Mouse (Mus musculus) limb, embryonic 15.5 days (tissue): ENCODE results near the gene Ifng. TPM values are rescaled to one million over a fixed set of nuclear protein-coding genes. Genes with fewer than 3 reads are reported as not detected.

Experiments
- ATAC-seq: fragments of 200-750 bp; cut with Nextera tagmentation; 2 replicates; pipeline ENCODE4 v1.8.0; 2017; ENCODE audit warnings: low read depth, moderate TSS enrichment; ENCODE audit not compliant: insufficient number of reproducible peaks, low FRiP score, low TSS enrichment
- H3K27ac ChIP-seq: fragments of 300-500 bp; sonication (generic); 2 replicates; pipeline ENCODE4 v1.5.1; 2015; ENCODE audit warnings: moderate library complexity, mild to moderate bottlenecking, inconsistent platforms
- H3K27me3 ChIP-seq: fragments of 300-500 bp; sonication (generic); 2 replicates; pipeline ENCODE4 v1.6.1; 2015; ENCODE audit warnings: inconsistent platforms
- H3K36me3 ChIP-seq: fragments of 300-500 bp; sonication (generic); 2 replicates; pipeline ENCODE4 v1.6.1; 2015; ENCODE audit warnings: inconsistent platforms
- H3K4me1 ChIP-seq: fragments of 300-500 bp; sonication (generic); 2 replicates; pipeline ENCODE4 v1.6.1; 2015; ENCODE audit warnings: inconsistent platforms
- H3K4me2 ChIP-seq: fragments of 300-500 bp; sonication (generic); 2 replicates; pipeline ENCODE4 v1.6.1; 2015; ENCODE audit warnings: mild to moderate bottlenecking, inconsistent platforms
- H3K4me3 ChIP-seq: fragments of 300-500 bp; sonication (generic); 2 replicates; pipeline ENCODE4 v1.5.1; 2015; ENCODE audit warnings: mild to moderate bottlenecking, inconsistent platforms
- H3K9ac ChIP-seq: fragments of 300-500 bp; sonication (generic); 2 replicates; pipeline ENCODE4 v1.6.1; 2015; ENCODE audit warnings: inconsistent platforms
- H3K9me3 ChIP-seq: fragments of 300-500 bp; sonication (generic); 2 replicates; pipeline ENCODE4 v1.6.1; 2016; ENCODE audit warnings: inconsistent platforms
- WGBS: fragments of 180-500 bp; shearing (Covaris S2); methylation state at CpG from one replicate; pipeline ENCODE4 v1.1.7; 2015; 5-methylcytosine and 5-hydroxymethylcytosine counted together
- polyA plus RNA-seq: library from polyadenylated mRNA; unstranded; fragments of >200 nt; fragmentation: Nextera tagmentation; extraction: Ambion mirVana; gene quantifications from 2 replicates; pipeline ENCODE4 v1.2.1, GENCODE M21; 2015

The Ifng gene
- polyA plus RNA-seq, result not detected in 2 replicates

- 92% methylated on average over 11 of the region's 11 CpGs for WGBS
- H3K9me3 ChIP-seq, result no peaks in the 10 kb centered on the region
- H3K27ac ChIP-seq, result no peak within 1 kb of the TSS
- H3K9ac ChIP-seq, result no peak within 1 kb of the TSS
- H3K36me3 ChIP-seq, result no peaks in the 10 kb centered on the region
- H3K27me3 ChIP-seq, result no peaks in the 10 kb centered on the region
- no peak within 1 kb of the TSS for H3K4me3 ChIP-seq
- ATAC-seq, result no peak
- no peaks in the 10 kb centered on the region for H3K4me1 ChIP-seq
- no peak within 1 kb of the TSS for H3K4me2 ChIP-seq
Observed at GRCm38 (mm10) chr10:118440742-118441240, at the start of gene Ifng. Gene Ifng, plus strand, starts transcription at chr10:118441046.

- Histone ChIP-seq H3K9ac (no peak overlapping the region), H3K4me3 (no peak overlapping the region), H3K4me1 (no peaks in the 10 kb centered on the region), H3K36me3 (no peaks in the 10 kb centered on the region), H3K27me3 (no peaks in the 10 kb centered on the region), H3K27ac (no peak overlapping the region), H3K4me2 (no peak overlapping the region), H3K9me3 (no peaks in the 10 kb centered on the region)
- ATAC-seq, result no peak
- 82% methylated on average over 16 of the region's 16 CpGs for WGBS
Observed at GRCm38 (mm10) chr10:118399917-118400316, 40.9 kb upstream of the Ifng start.

- Histone ChIP-seq H3K9ac (no peak overlapping the region), H3K4me2 (no peak overlapping the region), H3K36me3 (no peaks in the 10 kb centered on the region), H3K4me1 (no peaks in the 10 kb centered on the region), H3K4me3 (no peak overlapping the region), H3K9me3 (no peaks in the 10 kb centered on the region), H3K27me3 (no peaks in the 10 kb centered on the region), H3K27ac (no peak overlapping the region)
- no peak for ATAC-seq
- 70% methylated on average over 5 of the region's 5 CpGs for WGBS
Observed at GRCm38 (mm10) chr10:118406463-118407221, 34.2 kb upstream of the Ifng start.

- H3K4me2 ChIP-seq, result no peak overlapping the region
- no peaks in the 10 kb centered on the region for H3K4me1 ChIP-seq
- no peak overlapping the region for H3K9ac ChIP-seq
- H3K27ac ChIP-seq, result no peak overlapping the region
- no peak for ATAC-seq
- no peaks in the 10 kb centered on the region for H3K27me3 ChIP-seq
- H3K36me3 ChIP-seq, result no peaks in the 10 kb centered on the region
- no peak overlapping the region for H3K4me3 ChIP-seq
- H3K9me3 ChIP-seq, result no peaks in the 10 kb centered on the region
Observed at GRCm38 (mm10) chr10:118411377-118411776, 29.5 kb upstream of the Ifng start.

- no peaks in the 10 kb centered on the region for H3K36me3 ChIP-seq
- no peak overlapping the region for H3K27ac ChIP-seq
- H3K4me2 ChIP-seq, result no peak overlapping the region
- H3K27me3 ChIP-seq, result no peaks in the 10 kb centered on the region
- H3K9me3 ChIP-seq, result no peaks in the 10 kb centered on the region
- no peak overlapping the region for H3K4me3 ChIP-seq
- no peak for ATAC-seq
- no peak overlapping the region for H3K9ac ChIP-seq
- 81% methylated on average over 5 of the region's 5 CpGs for WGBS
- H3K4me1 ChIP-seq, result no peaks in the 10 kb centered on the region
Observed at GRCm38 (mm10) chr10:118412774-118413173, 28.1 kb upstream of the Ifng start.

- no peaks in the 10 kb centered on the region for H3K27me3 ChIP-seq
- H3K36me3 ChIP-seq, result no peaks in the 10 kb centered on the region
- no peak overlapping the region for H3K27ac ChIP-seq
- H3K9me3 ChIP-seq, result no peaks in the 10 kb centered on the region
- WGBS, result 77% methylated on average over 7 of the region's 7 CpGs
- no peaks in the 10 kb centered on the region for H3K4me1 ChIP-seq
- no peak overlapping the region for H3K4me3 ChIP-seq
- H3K9ac ChIP-seq, result no peak overlapping the region
- ATAC-seq, result no peak
- no peak overlapping the region for H3K4me2 ChIP-seq
Observed at GRCm38 (mm10) chr10:118419000-118419425, 21.8 kb upstream of the Ifng start.

- Histone ChIP-seq H3K27ac (no peak overlapping the region), H3K4me3 (no peak overlapping the region), H3K9ac (no peak overlapping the region), H3K4me1 (no peaks in the 10 kb centered on the region), H3K9me3 (no peaks in the 10 kb centered on the region), H3K27me3 (no peaks in the 10 kb centered on the region), H3K36me3 (no peaks in the 10 kb centered on the region), H3K4me2 (no peak overlapping the region)
- no peak for ATAC-seq
Observed at GRCm38 (mm10) chr10:118420896-118421295, 19.9 kb upstream of the Ifng start.

GRCm38 (mm10) chr10:118435501-118435900, 5.3 kb upstream of the Ifng start:
- Histone ChIP-seq H3K27me3 (no peaks in the 10 kb centered on the region), H3K27ac (no peak overlapping the region), H3K9ac (no peak overlapping the region), H3K9me3 (no peaks in the 10 kb centered on the region), H3K36me3 (no peaks in the 10 kb centered on the region), H3K4me1 (no peaks in the 10 kb centered on the region), H3K4me2 (no peak overlapping the region), H3K4me3 (no peak overlapping the region)
- ATAC-seq, result no peak
- 83% methylated on average over 6 of the region's 6 CpGs for WGBS

GRCm38 (mm10) chr10:118441898-118442297, 1.1 kb downstream of the Ifng start:
- ATAC-seq, result no peak
- no peak overlapping the region for H3K4me2 ChIP-seq
- H3K36me3 ChIP-seq, result no peaks in the 10 kb centered on the region
- 50% methylated on average over 3 of the region's 3 CpGs for WGBS
- no peaks in the 10 kb centered on the region for H3K4me1 ChIP-seq
- no peaks in the 10 kb centered on the region for H3K9me3 ChIP-seq
- H3K9ac ChIP-seq, result no peak overlapping the region
- no peaks in the 10 kb centered on the region for H3K27me3 ChIP-seq
- no peak overlapping the region for H3K4me3 ChIP-seq
- no peak overlapping the region for H3K27ac ChIP-seq

GRCm38 (mm10) chr10:118442999-118443398, 2.2 kb downstream of the Ifng start:
- Histone ChIP-seq H3K27ac (no peak overlapping the region), H3K4me3 (no peak overlapping the region), H3K9ac (no peak overlapping the region), H3K4me1 (no peaks in the 10 kb centered on the region), H3K4me2 (no peak overlapping the region), H3K9me3 (no peaks in the 10 kb centered on the region), H3K27me3 (no peaks in the 10 kb centered on the region), H3K36me3 (no peaks in the 10 kb centered on the region)
- WGBS, result 89% methylated on average over 6 of the region's 6 CpGs
- no peak for ATAC-seq

- Histone ChIP-seq H3K4me2 (no peak overlapping the region), H3K27ac (no peak overlapping the region), H3K27me3 (no peaks in the 10 kb centered on the region), H3K9ac (no peak overlapping the region), H3K4me1 (no peaks in the 10 kb centered on the region), H3K9me3 (no peaks in the 10 kb centered on the region), H3K4me3 (no peak overlapping the region), H3K36me3 (no peaks in the 10 kb centered on the region)
- no peak for ATAC-seq
- 92% methylated on average over 6 of the region's 6 CpGs for WGBS
Observed at GRCm38 (mm10) chr10:118445021-118445420, 4.2 kb downstream of the Ifng start.

GRCm38 (mm10) chr10:118445502-118445901, 4.7 kb downstream of the Ifng start:
- Histone ChIP-seq H3K27ac (no peak overlapping the region), H3K9me3 (no peaks in the 10 kb centered on the region), H3K9ac (no peak overlapping the region), H3K4me1 (no peaks in the 10 kb centered on the region), H3K36me3 (no peaks in the 10 kb centered on the region), H3K4me3 (no peak overlapping the region), H3K27me3 (no peaks in the 10 kb centered on the region), H3K4me2 (no peak overlapping the region)
- 74% methylated on average over 8 of the region's 8 CpGs for WGBS
- no peak for ATAC-seq
